Comparison of ENCODE assay signal across 9 mouse cellular contexts in genomic region chr9:56213451-56214291, GRCm38 (mm10). TPM values are rescaled to one million over a fixed set of nuclear protein-coding genes. Genes with fewer than 3 reads are reported as not detected.
DNase-seq lines count a peak whose midpoint lies in the region; ATAC-seq and TF ChIP-seq lines count a peak whose summit lies in the region.
"Had no signal": no experiment of that assay in that cellular context is flagged by ENCODE, and none has a peak within 500 bp of the region (broad histone marks: within the 10 kb centered on the region; RNA-seq: fewer than 3 reads in every experiment).

No protein-coding gene starts in this region.

- H3K36me3 ChIP-seq in spleen, adult 2 months (ENCODE audit: control insufficient read depth, insufficient read depth, low read length) = no peaks in the 10 kb centered on the region
- no peaks in the 10 kb centered on the region for H3K36me3 ChIP-seq in hindbrain, postnatal 0 days (ENCODE audit: insufficient read depth, low read length)
- no peaks in the 10 kb centered on the region for H3K36me3 ChIP-seq in midbrain, embryonic 16.5 days (ENCODE audit: control insufficient read depth, insufficient read depth, low read length)
- H3K36me3 ChIP-seq: stomach, embryonic 15.5 days had no signal

- H3K4me2 ChIP-seq in hindbrain, postnatal 0 days (ENCODE audit: low read depth, low read length) = peak overlapping the region; percentile 53
- peak overlapping the region; percentile 55 for H3K4me2 ChIP-seq in midbrain, embryonic 16.5 days (ENCODE audit: low read length)
- H3K4me2 ChIP-seq: stomach, embryonic 15.5 days had no signal

- TF ChIP-seq POLR2A in spleen, adult 2 months (IDR thresholded peaks at IDR 0.05; ENCODE audit: low read depth, low read length) = no peak

- peak; percentile 68; the same call in 1 of the 2 replicates for ATAC-seq in hindbrain, postnatal 0 days
- ATAC-seq in midbrain, embryonic 16.5 days = peak; percentile 68

- no peaks in the 10 kb centered on the region for H3K27me3 ChIP-seq in spleen, adult 2 months (ENCODE audit: control insufficient read depth, insufficient read depth, low read length)
- H3K27me3 ChIP-seq in hindbrain, postnatal 0 days (ENCODE audit: insufficient read depth, low read length) = no peaks in the 10 kb centered on the region
- H3K27me3 ChIP-seq in midbrain, embryonic 16.5 days (ENCODE audit: control insufficient read depth, insufficient read depth, low read depth, low read length) = no peaks in the 10 kb centered on the region
- H3K27me3 ChIP-seq: stomach, embryonic 15.5 days had no signal

- H3K4me3 ChIP-seq in spleen, adult 2 months (ENCODE audit: extremely low read depth, insufficient read depth, insufficient read length) = no peak overlapping the region
- H3K4me3 ChIP-seq in hindbrain, postnatal 0 days (ENCODE audit: low read length) = peak overlapping the region; percentile 25
- H3K4me3 ChIP-seq in midbrain, embryonic 16.5 days (ENCODE audit: low read depth, low read length) = peak overlapping the region; percentile 33
- H3K4me3 ChIP-seq: stomach, embryonic 15.5 days had no signal

- TF ChIP-seq CTCF in spleen, adult 2 months (IDR thresholded peaks at IDR 0.05; ENCODE audit: extremely low read depth, insufficient read depth, insufficient read length, insufficient replicate concordance) = peak; percentile 42; the same call in 1 of the 2 replicates
- TF ChIP-seq CTCF in hindbrain, postnatal 0 days (IDR thresholded peaks at IDR 0.05; ENCODE audit: low read depth) = peak; percentile 93

- H3K9me3 ChIP-seq in hindbrain, postnatal 0 days (ENCODE audit: low read length) = no peaks in the 10 kb centered on the region
- H3K9me3 ChIP-seq in midbrain, embryonic 16.5 days (replicated peaks; ENCODE audit: control insufficient read depth, low read length, poor library complexity, severe bottlenecking) = no peaks in the 10 kb centered on the region
- H3K9me3 ChIP-seq: stomach, embryonic 15.5 days had no signal

- DNase-seq in spleen, adult 2 months (ENCODE audit: low read depth in 1 of 2, low spot score in 2 of 2) = peak in 1 of 2 experiments; percentile 20
- no peak for DNase-seq in spleen, adult 12 weeks (ENCODE audit: low spot score)
- DNase-seq in cerebellum, postnatal 36 days = peak; percentile 47 to 68
- peak; percentile 24 to 44 for DNase-seq in gastrocnemius, adult 8-10 months (ENCODE audit: low spot score in 2 of 2)
- peak; percentile 85 for DNase-seq in hindbrain, postnatal 0 days (ENCODE audit: low spot score)
- DNase-seq in left cerebral cortex, adult 18-20 months (ENCODE audit: low spot score in 2 of 2) = peak; percentile 38 to 68
- peak; percentile 62 for DNase-seq in thymus, postnatal 0 days (ENCODE audit: low spot score)

- H3K4me1 ChIP-seq in spleen, adult 2 months (ENCODE audit: control insufficient read depth, insufficient read depth, insufficient read length) = no peaks in the 10 kb centered on the region
- peaks cover 6% of the 10 kb centered on the region; the same call in 1 of the 2 replicates for H3K4me1 ChIP-seq in hindbrain, postnatal 0 days (ENCODE audit: insufficient read depth, low read length)
- peaks cover 11% of the 10 kb centered on the region for H3K4me1 ChIP-seq in midbrain, embryonic 16.5 days (ENCODE audit: control insufficient read depth, insufficient read depth, low read length)

- H3K9ac ChIP-seq in hindbrain, postnatal 0 days (replicated peaks; ENCODE audit: low read length) = no peak overlapping the region; the same call in 1 of the 2 replicates
- peak overlapping the region; percentile 61 for H3K9ac ChIP-seq in midbrain, embryonic 16.5 days (ENCODE audit: low read depth, low read length)
- H3K9ac ChIP-seq: stomach, embryonic 15.5 days had no signal

- WGBS in spleen, adult 2 months = 64% methylated on average over 11 of the region's 11 CpGs
- 5% methylated on average over 11 of the region's 11 CpGs for WGBS in hindbrain, postnatal 0 days
- WGBS in midbrain, embryonic 16.5 days = 3% methylated on average over 11 of the region's 11 CpGs

- H3K27ac ChIP-seq in spleen, adult 2 months (ENCODE audit: insufficient read depth, low read length) = no peak overlapping the region
- no peak overlapping the region for H3K27ac ChIP-seq in hindbrain, postnatal 0 days
- H3K27ac ChIP-seq in midbrain, embryonic 16.5 days (ENCODE audit: low read length) = 0 out of 2 replicates have a peak overlapping the region, but pooled peaks have one; percentile 6
- H3K27ac ChIP-seq: stomach, embryonic 15.5 days had no signal

RNA-seq across cellular contexts. Expression of gene Tspan3, which starts 48.4 kb away (rescaled TPM):
- polyA plus RNA-seq in spleen, adult 2 months (2012; rRNA removed) = 55.6 and 74.8 TPM in 2 replicates
- total RNA-seq in gastrocnemius, adult 8-10 months (2022) = 100 to 1,000 TPM; 105 to 114 (median 107) TPM
- total RNA-seq in hindbrain, postnatal 0 days (2014; rRNA removed) = 524 and 552 TPM in 2 replicates
- polyA plus RNA-seq in hindbrain, postnatal 0 days (2015; fragmentation: Nextera tagmentation; extraction: Ambion mirVana) = 725 and 737 TPM in 2 replicates
- 100 to 1,000 TPM; 347 to 373 TPM for total RNA-seq in left cerebral cortex, adult 18-20 months (2021)
- polyA plus RNA-seq in midbrain, embryonic 16.5 days (2015; fragmentation: Nextera tagmentation; extraction: Ambion mirVana) = 561 and 610 TPM in 2 replicates
- polyA plus RNA-seq in thymus, postnatal 0 days (2015; fragmentation: Nextera tagmentation; extraction: Ambion mirVana) = 207 and 219 TPM in 2 replicates
